Mouse (Mus musculus) brain, embryonic 14.5 days (tissue): ENCODE measurements around the gene Gpbp1.

Experiments
- CTCF ChIP-seq: fragments of 200-500 bp; IDR thresholded peaks from 2 replicates; pipeline ENCODE4 v1.5.1; 2012; ENCODE audit warnings: inconsistent platforms, mild to moderate bottlenecking, moderate library complexity, borderline replicate concordance; ENCODE audit not compliant: insufficient read depth, insufficient read length; ENCODE audit errors: extremely low read depth
- POLR2A ChIP-seq: fragments of 200-500 bp; IDR thresholded peaks from 2 replicates; pipeline ENCODE4 v1.6.1; 2012; ENCODE audit warnings: mild to moderate bottlenecking, inconsistent platforms, borderline replicate concordance; ENCODE audit not compliant: poor library complexity, insufficient read depth, insufficient read length, severe bottlenecking; ENCODE audit errors: extremely low read depth

GRCm38 (mm10) chr13:111395528-111395927 is 94.4 kb downstream of the Gpbp1 start:
- TF ChIP-seq CTCF (no peak), POLR2A (no peak)
